Mouse (Mus musculus) adrenal gland, adult 8-10 months (tissue): Measurements from ENCODE around the gene H2-Q10. TPM values are rescaled to one million over a fixed set of nuclear protein-coding genes. Genes with fewer than 3 reads are reported as not detected.
A peak's percentile ranks its signal among the peaks of the same experiment; 100 is the strongest.

Experiments
- DNase-seq: peaks from one replicate; pipeline ENCODE4 v3.0.0; 2022
- total RNA-seq, 4 experiments: library from RNA; stranded (reverse); gene quantifications; 2 replicates each; pipeline ENCODE4 v1.2.4; 2022

The H2-Q10 gene
- total RNA-seq, 4 experiments from 2014 or later = 1.9 to 7.9 (median 3.7) TPM

- no peak for DNase-seq
These were observed 46.2 kb downstream of the H2-Q10 start for GRCm38 (mm10) chr17:35515911-35516640.

- DNase-seq = peak; percentile 98
These were observed 47.0 kb downstream of the H2-Q10 start, which contains the start of the genes Tcf19 and Cchcr1 for GRCm38 (mm10) chr17:35516652-35517500. Gene Tcf19 (minus strand): TSS chr17:35516824. Gene Cchcr1 (plus strand): TSS chr17:35517100.

- DNase-seq = no peak
These were observed 47.6 kb downstream of the H2-Q10 start for GRCm38 (mm10) chr17:35517526-35517925.

Other genes with a start within 250 kb of the H2-Q10 start
- gene Gm16181, start 249.3 kb upstream of the H2-Q10 start, total RNA-seq = not detected
- 10 to 100 TPM in 1 of 4 experiments, 1 to 10 TPM in 3; 5.5 to 12.1 (median 7.4) TPM for gene Atp6v1g2, start 236.4 kb upstream of the H2-Q10 start, total RNA-seq
- 10 to 100 TPM; 17.4 to 20.2 (median 19.8) TPM for gene Nfkbil1, start 234.3 kb upstream of the H2-Q10 start, total RNA-seq
- 100 to 1,000 TPM; 181 to 239 (median 202) TPM for gene Ddx39b, start 228.3 kb upstream of the H2-Q10 start, total RNA-seq
- 100 to 1,000 TPM; 209 to 349 (median 279) TPM for gene H2-D1, start 207.4 kb upstream of the H2-Q10 start, total RNA-seq
- gene H2-Q1, start 149.7 kb upstream of the H2-Q10 start, total RNA-seq = 1 to 10 TPM; 3.6 to 5.8 (median 4.6) TPM
- gene H2-Q2, start 127.8 kb upstream of the H2-Q10 start, total RNA-seq = 1 to 10 TPM; 1.7 to 2.7 (median 2.3) TPM
- 10 to 100 TPM; 26.9 to 46.7 (median 37.7) TPM for gene H2-Q4, start 90.5 kb upstream of the H2-Q10 start, total RNA-seq
- 10 to 100 TPM in 2 of 4 experiments, 1 to 10 TPM in 2; 7.6 to 16.7 (median 11.1) TPM for gene H2-Q6, start 45.2 kb upstream of the H2-Q10 start, total RNA-seq
- 10 to 100 TPM in 2 of 4 experiments, 1 to 10 TPM in 2; 7.6 to 11.5 (median 9.8) TPM for gene H2-Q7, start 30.9 kb upstream of the H2-Q10 start, total RNA-seq
- gene Pou5f1, start 35.9 kb downstream of the H2-Q10 start, total RNA-seq = under 1 TPM in 3 of 4 experiments, not detected in 1; 0.21 to 0.34 (median 0.23) TPM
- gene Tcf19, start 46.7 kb downstream of the H2-Q10 start, total RNA-seq = 1 to 10 TPM; 3.5 to 6.7 (median 4.8) TPM
- 10 to 100 TPM in 3 of 4 experiments, 1 to 10 TPM in 1; 5.9 to 13.9 (median 12.9) TPM for gene Cchcr1, start 47.0 kb downstream of the H2-Q10 start, total RNA-seq
- gene Psors1c2, start 63.1 kb downstream of the H2-Q10 start, total RNA-seq = not detected
- 10 to 100 TPM in 1 of 4 experiments, 1 to 10 TPM in 2, under 1 TPM in 1; 0.17 to 12.1 (median 3.0) TPM for gene Cdsn, start 82.0 kb downstream of the H2-Q10 start, total RNA-seq
- gene 2300002M23Rik, start 97.4 kb downstream of the H2-Q10 start, total RNA-seq = not detected
- gene Sfta2, start 131.5 kb downstream of the H2-Q10 start, total RNA-seq = not detected
- gene Gm9573, start 156.5 kb downstream of the H2-Q10 start, total RNA-seq = not detected
- gene Mucl3, start 173.6 kb downstream of the H2-Q10 start, total RNA-seq = not detected
- 10 to 100 TPM; 30.9 to 60.3 (median 45.3) TPM for gene Vars2, start 197.5 kb downstream of the H2-Q10 start, total RNA-seq
- 10 to 100 TPM; 23.5 to 30.6 (median 24.6) TPM for gene Gtf2h4, start 203.7 kb downstream of the H2-Q10 start, total RNA-seq
- 10 to 100 TPM; 40.1 to 81.5 (median 56.4) TPM for gene Ddr1, start 234.5 kb downstream of the H2-Q10 start, total RNA-seq